Mouse (Mus musculus): ENCODE results near the gene Ghrl. TPM values are rescaled to one million over a fixed set of nuclear protein-coding genes. Genes with fewer than 3 reads are reported as not detected.

The Ghrl gene
- polyA plus RNA-seq, 1 experiment = not detected

DNA sequence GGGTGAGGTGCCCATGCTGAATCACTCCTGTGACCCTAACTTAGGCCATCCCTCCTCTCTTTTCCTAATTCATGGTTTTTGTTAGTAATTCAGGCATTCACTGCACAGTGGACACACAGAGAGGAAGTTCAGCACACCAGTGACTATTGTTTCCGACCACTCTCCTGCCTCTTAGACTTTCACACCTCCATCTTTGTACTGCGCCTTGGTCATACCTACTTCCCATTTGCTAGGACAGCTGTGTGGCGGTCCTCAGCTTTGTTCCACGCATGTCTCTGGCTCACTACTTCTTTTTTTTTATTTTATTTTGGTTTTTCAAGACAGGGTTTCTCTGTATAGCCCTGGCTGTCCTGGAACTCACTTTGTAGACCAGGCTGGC is 28.6 kb downstream of the Ghrl start:
- WGBS = 54% methylated on average over 4 of the region's 4 CpGs
- H3K4me1 ChIP-seq (ENCODE audit: control insufficient read depth, insufficient read depth, insufficient read length) = peaks cover 5% of the 10 kb centered on the region; the same call in 1 of the 2 replicates
- no peak for DNase-seq (ENCODE audit: low read depth in 1 of 2, low spot score in 2 of 2)
- no peak for TF ChIP-seq POLR2A (IDR thresholded peaks at IDR 0.05; ENCODE audit: low read depth, low read length)
- no peak overlapping the region for H3K4me3 ChIP-seq (ENCODE audit: extremely low read depth, insufficient read depth, insufficient read length)
- H3K27me3 ChIP-seq (ENCODE audit: control insufficient read depth, insufficient read depth, low read length) = no peaks in the 10 kb centered on the region
- peak overlapping the region; percentile 81 for H3K27ac ChIP-seq (ENCODE audit: insufficient read depth, low read length)
- H3K36me3 ChIP-seq (ENCODE audit: control insufficient read depth, insufficient read depth, low read length) = peaks cover 23% of the 10 kb centered on the region

DNA sequence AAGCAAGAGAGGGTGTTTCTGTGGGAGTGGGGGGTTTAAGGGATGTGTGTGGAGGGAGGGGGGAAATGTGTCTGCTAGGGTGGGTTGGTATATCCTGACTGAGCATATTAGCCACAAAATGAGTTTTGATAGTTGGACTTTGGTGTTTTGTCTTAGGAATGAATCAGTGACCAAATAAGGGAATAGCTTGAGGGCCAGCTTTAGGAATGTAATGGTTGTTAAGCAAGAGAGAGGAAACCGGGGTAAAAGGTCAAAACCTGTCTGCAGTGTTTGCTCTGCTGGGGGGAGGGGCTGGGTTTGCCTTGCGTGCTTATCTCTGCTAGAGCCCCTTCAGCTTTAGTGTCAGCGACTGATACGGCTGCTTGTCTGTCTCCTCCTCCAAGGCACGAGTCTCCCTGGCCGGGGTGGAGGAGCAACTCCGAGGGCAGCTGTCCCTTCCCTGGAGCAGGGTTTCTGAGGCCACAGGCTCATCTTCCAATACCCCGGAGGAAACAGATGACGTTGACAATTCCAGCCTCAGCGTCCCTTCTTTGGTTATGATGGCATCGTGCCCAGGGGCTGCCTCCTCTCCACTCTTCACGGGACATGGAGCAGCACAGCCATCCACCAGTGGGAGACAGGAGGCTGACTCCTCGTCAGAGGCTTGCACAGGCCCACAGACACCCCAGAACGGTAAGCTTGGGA is 29.1 kb downstream of the Ghrl start:
- Histone ChIP-seq H3K27ac (ENCODE audit: insufficient read depth, low read length) (peak overlapping the region; percentile 81), H3K27me3 (ENCODE audit: control insufficient read depth, insufficient read depth, low read length) (no peaks in the 10 kb centered on the region), H3K36me3 (ENCODE audit: control insufficient read depth, insufficient read depth, low read length) (peaks cover 25% of the 10 kb centered on the region), H3K4me1 (ENCODE audit: control insufficient read depth, insufficient read depth, insufficient read length) (peaks cover 5% of the 10 kb centered on the region; the same call in 1 of the 2 replicates), H3K4me3 (ENCODE audit: extremely low read depth, insufficient read depth, insufficient read length) (no peak overlapping the region)
- TF ChIP-seq CTCF (IDR thresholded peaks at IDR 0.05; ENCODE audit: extremely low read depth, insufficient read depth, insufficient read length, insufficient replicate concordance) (no peak), POLR2A (IDR thresholded peaks at IDR 0.05; ENCODE audit: low read depth, low read length) (no peak)
- WGBS = 59% methylated on average over 14 of the region's 14 CpGs
- DNase-seq (ENCODE audit: low read depth in 1 of 2, low spot score in 2 of 2) = no peak

GRCm38 (mm10) chr6:113690008-113690399 is 29.7 kb downstream of the Ghrl start:
- no peak for DNase-seq (ENCODE audit: low read depth in 1 of 2, low spot score in 2 of 2)
- no peak for TF ChIP-seq POLR2A (IDR thresholded peaks at IDR 0.05; ENCODE audit: low read depth, low read length)
- no peak for TF ChIP-seq CTCF (IDR thresholded peaks at IDR 0.05; ENCODE audit: extremely low read depth, insufficient read depth, insufficient read length, insufficient replicate concordance)
- peaks cover 5% of the 10 kb centered on the region; the same call in 1 of the 2 replicates for H3K4me1 ChIP-seq (ENCODE audit: control insufficient read depth, insufficient read depth, insufficient read length)
- H3K27me3 ChIP-seq (ENCODE audit: control insufficient read depth, insufficient read depth, low read length) = no peaks in the 10 kb centered on the region
- no peak overlapping the region for H3K4me3 ChIP-seq (ENCODE audit: extremely low read depth, insufficient read depth, insufficient read length)
- peak overlapping the region; percentile 61 for H3K27ac ChIP-seq (ENCODE audit: insufficient read depth, low read length)
- peaks cover 29% of the 10 kb centered on the region for H3K36me3 ChIP-seq (ENCODE audit: control insufficient read depth, insufficient read depth, low read length)
- 91% methylated on average over 7 of the region's 7 CpGs for WGBS

DNA sequence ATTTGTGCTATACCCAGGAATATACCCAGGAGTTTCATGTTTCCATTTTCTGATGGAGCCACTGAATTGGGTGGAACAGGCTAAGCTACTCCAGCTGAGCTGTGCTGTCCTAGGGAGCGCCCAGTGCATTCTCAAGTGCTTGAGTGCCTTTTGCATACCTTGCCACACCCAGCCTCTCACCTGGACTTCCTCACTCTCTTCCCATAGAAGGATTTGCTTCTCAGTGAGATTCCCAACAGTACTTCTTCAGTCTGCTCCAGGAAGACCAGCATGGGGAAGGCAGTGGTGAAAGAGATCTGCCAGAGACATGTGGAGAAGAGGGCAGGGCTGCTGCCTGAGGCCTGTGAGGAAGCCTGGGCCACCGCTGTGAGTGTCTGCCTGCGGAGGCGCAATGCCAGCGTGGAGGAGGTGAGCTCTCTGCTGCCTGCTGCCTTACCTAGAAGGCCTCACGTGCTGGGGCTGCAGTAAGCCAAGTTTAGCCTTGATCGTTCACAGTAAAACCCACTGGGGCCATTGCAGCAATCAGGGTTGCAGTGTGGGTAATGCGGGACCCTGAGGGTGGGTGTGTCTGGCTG is 33.0 kb downstream of the Ghrl start:
- Histone ChIP-seq H3K27ac (ENCODE audit: insufficient read depth, low read length) (no peak overlapping the region), H3K4me1 (ENCODE audit: control insufficient read depth, insufficient read depth, insufficient read length) (0 out of 2 replicates have a peak, but pooled peaks cover 2% of the 10 kb centered on the region), H3K4me3 (ENCODE audit: extremely low read depth, insufficient read depth, insufficient read length) (no peak overlapping the region), H3K27me3 (ENCODE audit: control insufficient read depth, insufficient read depth, low read length) (no peaks in the 10 kb centered on the region), H3K36me3 (ENCODE audit: control insufficient read depth, insufficient read depth, low read length) (peaks cover 32% of the 10 kb centered on the region)
- no peak for DNase-seq (ENCODE audit: low read depth in 1 of 2, low spot score in 2 of 2)
- 96% methylated on average over 8 of the region's 8 CpGs for WGBS
- TF ChIP-seq CTCF (IDR thresholded peaks at IDR 0.05; ENCODE audit: extremely low read depth, insufficient read depth, insufficient read length, insufficient replicate concordance) (no peak), POLR2A (IDR thresholded peaks at IDR 0.05; ENCODE audit: low read depth, low read length) (no peak)

DNA sequence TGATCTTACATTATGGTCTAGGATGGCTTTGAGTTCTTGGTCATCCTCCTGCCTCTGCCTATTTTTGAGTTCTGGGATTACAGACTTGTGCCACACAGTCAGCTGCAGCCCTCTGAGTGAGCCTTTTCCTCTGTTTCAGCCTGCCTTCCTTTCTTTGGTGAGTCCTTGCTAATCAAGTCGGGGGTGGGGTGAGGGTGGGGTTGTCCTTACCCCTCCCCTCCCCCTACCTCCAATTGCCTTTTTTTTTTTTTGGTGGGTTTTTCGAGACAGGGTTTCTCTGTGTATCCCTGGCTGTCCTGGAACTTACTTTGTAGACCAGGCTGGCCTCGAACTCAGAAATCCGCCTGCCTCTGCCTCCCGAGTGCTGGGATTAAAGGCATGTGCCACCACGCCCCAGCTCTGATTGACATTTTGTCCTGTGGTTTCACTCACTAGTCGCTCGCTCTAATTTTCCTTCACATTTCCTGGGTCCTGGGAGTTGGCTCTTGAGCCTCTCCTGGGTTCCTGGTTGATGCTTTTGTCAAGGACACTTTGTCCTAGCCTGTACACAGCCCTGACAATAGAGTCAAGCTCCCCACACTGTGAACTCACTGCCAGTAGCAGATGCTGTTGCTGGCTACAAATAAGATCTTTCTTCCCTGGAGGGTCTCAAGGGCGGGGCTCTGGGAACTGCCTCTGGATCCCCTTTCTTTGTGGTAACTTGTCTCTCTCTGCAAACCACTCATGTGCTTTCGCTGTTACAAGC is 36.4 kb downstream of the Ghrl start:
- TF ChIP-seq POLR2A (IDR thresholded peaks at IDR 0.05; ENCODE audit: low read depth, low read length) = no peak
- no peak for TF ChIP-seq CTCF (IDR thresholded peaks at IDR 0.05; ENCODE audit: extremely low read depth, insufficient read depth, insufficient read length, insufficient replicate concordance)
- Histone ChIP-seq H3K27me3 (ENCODE audit: control insufficient read depth, insufficient read depth, low read length) (no peaks in the 10 kb centered on the region), H3K4me3 (ENCODE audit: extremely low read depth, insufficient read depth, insufficient read length) (no peak overlapping the region), H3K4me1 (ENCODE audit: control insufficient read depth, insufficient read depth, insufficient read length) (peaks cover 3% of the 10 kb centered on the region; the same call in 1 of the 2 replicates), H3K27ac (ENCODE audit: insufficient read depth, low read length) (no peak overlapping the region), H3K36me3 (ENCODE audit: control insufficient read depth, insufficient read depth, low read length) (peaks cover 28% of the 10 kb centered on the region)
- WGBS = 90% methylated on average over 10 of the region's 10 CpGs
- DNase-seq (ENCODE audit: low read depth in 1 of 2, low spot score in 2 of 2) = no peak

GRCm38 (mm10) chr6:113681271-113681670 is 38.4 kb downstream of the Ghrl start:
- H3K4me3 ChIP-seq (ENCODE audit: extremely low read depth, insufficient read depth, insufficient read length) = no peak overlapping the region
- H3K4me1 ChIP-seq (ENCODE audit: control insufficient read depth, insufficient read depth, insufficient read length) = peaks cover 9% of the 10 kb centered on the region; the same call in 1 of the 2 replicates
- no peaks in the 10 kb centered on the region for H3K27me3 ChIP-seq (ENCODE audit: control insufficient read depth, insufficient read depth, low read length)
- 7% methylated on average over 4 of the region's 4 CpGs for WGBS
- DNase-seq (ENCODE audit: low read depth in 1 of 2, low spot score in 2 of 2) = peak; percentile 59 to 88
- H3K27ac ChIP-seq (ENCODE audit: insufficient read depth, low read length) = 0 out of 2 replicates have a peak overlapping the region, but pooled peaks have one; percentile 1
- peak; percentile 94; the same call in 1 of the 2 replicates for TF ChIP-seq CTCF (IDR thresholded peaks at IDR 0.05; ENCODE audit: extremely low read depth, insufficient read depth, insufficient read length, insufficient replicate concordance)
- TF ChIP-seq POLR2A (IDR thresholded peaks at IDR 0.05; ENCODE audit: low read depth, low read length) = no peak
- peaks cover 22% of the 10 kb centered on the region for H3K36me3 ChIP-seq (ENCODE audit: control insufficient read depth, insufficient read depth, low read length)
